Mouse (Mus musculus) limb, embryonic 13.5 days (tissue): ENCODE results near the gene Naa15. TPM values are rescaled to one million over a fixed set of nuclear protein-coding genes. Genes with fewer than 3 reads are reported as not detected.

Experiments
- polyA plus RNA-seq: library from polyadenylated mRNA; unstranded; fragments of >200 nt; fragmentation: Nextera tagmentation; extraction: Ambion mirVana; gene quantifications from 2 replicates; pipeline ENCODE4 v1.2.1, GENCODE M21; 2015

Naa15 gene
- polyA plus RNA-seq, 1 experiment from 2014 or later, result 51.7 TPM

Other genes starting within 250 kb of the Naa15 start
- gene Noct, start 190.7 kb upstream of the Naa15 start, polyA plus RNA-seq, result 10.0 and 10.4 TPM in 2 replicates
- 65.0 and 70.3 TPM in 2 replicates for gene Elf2, start 74.5 kb upstream of the Naa15 start, polyA plus RNA-seq
- gene Mgarp, start 18.4 kb upstream of the Naa15 start, polyA plus RNA-seq, result 4.5 and 6.4 TPM in 2 replicates
- 645 and 690 TPM in 2 replicates for gene Ndufc1, start 6.2 kb upstream of the Naa15 start, polyA plus RNA-seq
- 29.1 and 29.5 TPM in 2 replicates for gene Rab33b, start 68.8 kb downstream of the Naa15 start, polyA plus RNA-seq
- gene Setd7, start 145.7 kb downstream of the Naa15 start, polyA plus RNA-seq, result 4.9 and 5.1 TPM in 2 replicates
- gene Mgst2, start 245.2 kb downstream of the Naa15 start, polyA plus RNA-seq, result 1.9 TPM in 2 replicates